Mouse (Mus musculus) neutrophil, adult 59 days (primary cell): ENCODE data around the gene Gm20388. TPM values are rescaled to one million over a fixed set of nuclear protein-coding genes. Genes with fewer than 3 reads are reported as not detected.

Experiments
- total RNA-seq, 2 experiments: library from RNA; stranded (reverse); gene quantifications; 1 replicate in 1 of 2; 2 replicates in 1 of 2; pipeline ENCODE4 v1.2.4; 2023

Gm20388 gene
- 10 to 100 TPM in 1 of 2 experiments, 1 to 10 TPM in 1; 8.0 to 10.5 TPM for total RNA-seq

DNA sequence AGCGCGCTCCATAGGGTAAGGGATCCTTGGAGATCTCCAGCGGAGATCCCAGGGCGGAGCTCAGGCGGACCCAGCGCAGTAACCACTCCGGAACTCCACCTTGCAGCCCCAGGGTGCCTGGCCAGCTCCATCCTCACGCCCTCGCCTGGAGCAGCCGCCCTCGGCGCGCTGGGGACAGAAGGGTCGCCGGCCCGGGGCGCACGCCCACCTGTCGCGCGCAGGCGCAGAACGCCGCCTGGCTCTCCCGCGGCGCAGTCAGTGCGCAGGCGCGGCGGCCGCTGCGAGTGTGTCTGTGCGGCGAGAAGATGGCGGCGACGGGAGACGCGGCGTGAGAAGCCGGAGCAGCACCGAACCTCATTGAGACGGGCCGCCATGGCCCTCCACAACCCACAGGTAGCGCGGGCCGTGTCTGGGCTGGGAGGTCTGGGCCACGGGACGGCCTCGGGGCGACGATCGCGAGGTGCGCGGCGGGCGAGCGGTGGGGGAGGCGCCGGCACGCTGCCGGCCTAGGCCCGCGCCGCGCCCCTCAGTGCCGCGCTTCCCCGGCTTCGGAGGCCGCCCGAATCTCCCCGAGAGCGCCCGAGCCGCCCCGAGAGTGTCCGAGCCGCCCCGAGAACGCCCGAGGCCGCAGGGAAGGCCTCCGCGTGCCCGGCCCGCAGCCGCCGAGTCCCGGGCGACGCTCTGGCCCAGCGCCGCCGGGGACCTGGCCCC is at the start of gene Gm20388:
Gene Gm20388, plus strand, starts transcription at position 295 of the 711 bp plus-strand sequence.

GRCm38 (mm10) chr8:119861706-119862389 is 48.8 kb upstream of the Gm20388 start, which contains the start of gene Klhl36:
Gene Klhl36 (plus strand): TSS chr8:119862266.

GRCm38 (mm10) chr8:119909944-119910546 is 596 bp upstream of the Gm20388 start, which contains the start of gene Usp10:
Gene Usp10 (plus strand): TSS chr8:119910360.

GRCm38 (mm10) chr8:119992249-119992648 is 81.6 kb downstream of the Gm20388 start, which contains the start of gene Crispld2:
Gene Crispld2 (plus strand): TSS chr8:119992438.

DNA sequence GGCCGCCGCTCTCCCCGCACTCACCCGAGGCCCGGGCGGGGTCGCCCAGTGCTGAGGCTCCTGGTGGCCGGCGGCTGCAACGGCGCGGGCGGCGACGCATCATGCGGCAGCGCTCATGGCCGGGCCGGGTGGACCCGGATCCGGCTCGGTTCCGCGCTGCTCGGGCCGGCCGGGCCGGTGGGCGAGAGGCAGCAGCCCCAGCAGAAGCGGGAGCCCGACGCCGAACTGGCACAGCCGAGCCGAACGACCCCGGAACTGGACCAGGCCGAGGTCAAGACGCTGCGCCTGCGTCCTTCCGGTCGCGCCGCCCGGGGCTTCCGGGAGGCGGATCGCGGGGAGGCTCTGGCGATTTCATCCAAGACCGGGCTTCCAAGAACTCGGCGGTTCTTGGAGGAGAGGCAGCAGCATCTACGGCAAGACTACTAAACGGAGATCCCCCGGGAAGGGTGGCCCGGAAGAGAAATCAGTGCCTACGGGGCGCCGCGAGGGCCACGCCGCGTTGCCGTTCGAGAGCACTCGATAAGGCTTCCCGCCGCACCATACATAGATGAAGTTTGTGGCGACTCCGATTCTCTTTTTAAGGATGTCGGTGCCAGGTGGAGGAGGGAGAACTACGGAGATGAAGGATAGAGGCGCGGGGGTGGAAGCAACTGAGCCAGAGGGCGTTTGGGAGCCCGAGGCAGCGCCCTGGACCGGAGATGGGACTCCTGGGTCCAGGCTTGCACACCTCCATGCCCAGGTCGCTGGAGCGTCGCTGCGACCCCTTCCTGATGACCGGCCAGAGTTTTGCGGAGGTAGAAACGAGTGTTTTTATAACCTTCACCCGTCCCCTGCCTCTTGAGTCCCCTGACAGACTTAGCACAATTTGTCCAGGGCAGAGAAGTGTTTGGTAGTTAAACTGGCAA is 190.7 kb downstream of the Gm20388 start, which contains the start of gene Zdhhc7:
Gene Zdhhc7, minus strand, starts transcription at position 415 of the 905 bp plus-strand sequence.

DNA sequence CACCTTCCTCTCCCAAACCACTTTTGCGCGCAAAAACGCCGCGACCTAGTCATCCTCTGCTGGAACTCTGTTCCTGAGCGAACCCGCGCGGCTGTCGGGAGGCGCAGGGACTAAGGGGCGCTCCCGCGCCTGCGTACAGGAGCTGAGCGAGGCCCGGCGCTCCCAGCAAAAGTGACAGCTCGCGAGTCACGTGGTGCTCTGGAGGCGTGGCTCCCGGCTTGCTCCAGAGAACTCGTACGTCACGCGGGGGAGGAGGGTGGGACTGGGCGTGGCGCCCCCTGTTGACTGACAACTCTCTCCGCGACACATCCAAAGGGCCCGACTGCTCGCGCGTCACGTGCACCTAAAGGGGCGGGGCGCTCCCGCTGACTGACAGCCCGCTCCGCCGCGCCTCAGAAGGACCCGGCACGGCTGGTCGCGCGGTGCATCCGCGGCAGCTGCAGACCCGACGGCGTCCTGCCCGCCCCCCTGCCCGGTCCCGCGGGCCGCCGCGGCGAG is 203.2 kb downstream of the Gm20388 start, which contains the start of gene 6430548M08Rik:
Gene 6430548M08Rik, plus strand, starts transcription at position 395 of the 498 bp plus-strand sequence.

GRCm38 (mm10) chr8:120177318-120178123 is 266.9 kb downstream of the Gm20388 start, which contains the start of gene Fam92b:
Gene Fam92b (minus strand): TSS chr8:120177466.

DNA sequence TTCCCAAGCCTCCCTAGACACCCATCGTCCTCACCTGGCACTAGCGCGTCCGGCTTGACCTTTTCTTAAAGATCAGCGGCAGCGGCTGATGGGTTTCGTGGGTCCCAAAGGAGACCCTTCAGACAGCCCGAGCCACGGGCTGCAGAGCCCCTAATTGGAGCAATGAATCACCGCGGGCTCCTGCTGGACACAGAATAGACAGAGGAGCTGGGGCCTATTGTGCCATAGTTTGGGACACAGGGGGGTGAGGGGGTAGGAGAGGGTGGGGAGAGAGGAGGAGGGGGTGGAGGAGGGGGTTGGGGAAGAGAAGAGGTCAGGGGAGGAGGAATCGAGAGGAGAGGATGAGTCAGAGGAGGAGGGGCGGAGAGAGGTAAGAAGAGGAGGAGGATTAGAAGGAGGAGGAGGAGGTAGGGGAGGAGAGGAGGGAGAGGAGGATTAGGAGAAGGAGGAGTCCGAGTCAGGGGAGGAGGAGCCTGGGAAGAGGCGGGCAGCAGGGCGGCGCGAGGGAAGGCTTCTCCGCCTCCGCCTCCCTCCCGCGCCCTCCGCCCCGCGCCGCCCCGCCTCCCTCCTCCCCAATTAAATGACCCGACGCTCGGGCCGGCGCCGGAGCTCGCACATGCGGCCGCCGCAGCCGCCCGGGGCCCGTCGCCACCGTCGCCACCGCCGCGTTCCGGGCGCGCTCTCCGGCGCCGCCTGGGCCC is 317.4 kb downstream of the Gm20388 start, which contains the start of gene Gse1:
Gene Gse1, plus strand, starts transcription at position 566 of the 701 bp plus-strand sequence.

GRCm38 (mm10) chr8:120588908-120589771 is 678.5 kb downstream of the Gm20388 start, which contains the start of gene Gins2:
Gene Gins2 (minus strand): TSS chr8:120589304.

DNA sequence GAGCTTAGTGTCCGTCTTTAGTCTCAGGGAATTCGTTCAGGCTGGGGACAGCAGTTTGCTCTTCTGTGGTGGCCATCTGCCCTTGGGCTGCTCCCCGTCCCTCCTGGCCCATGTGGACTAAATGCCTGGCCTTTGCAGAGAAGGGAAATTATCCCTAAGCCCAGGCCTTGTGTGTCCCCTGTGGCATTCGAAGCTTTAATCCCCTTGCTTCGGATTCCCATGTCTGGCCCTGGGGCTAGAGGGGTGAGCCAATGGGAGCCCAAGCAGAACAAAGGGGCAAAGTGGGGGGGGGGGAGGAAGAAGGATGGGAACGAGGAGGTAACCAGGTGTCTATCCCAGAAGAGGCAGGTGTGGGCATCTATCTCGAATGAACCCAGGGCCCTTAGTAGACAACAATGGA is 736.9 kb downstream of the Gm20388 start, which contains the start of gene 1190005I06Rik:
Gene 1190005I06Rik, minus strand, starts transcription at position 101 of the 400 bp plus-strand sequence.

DNA sequence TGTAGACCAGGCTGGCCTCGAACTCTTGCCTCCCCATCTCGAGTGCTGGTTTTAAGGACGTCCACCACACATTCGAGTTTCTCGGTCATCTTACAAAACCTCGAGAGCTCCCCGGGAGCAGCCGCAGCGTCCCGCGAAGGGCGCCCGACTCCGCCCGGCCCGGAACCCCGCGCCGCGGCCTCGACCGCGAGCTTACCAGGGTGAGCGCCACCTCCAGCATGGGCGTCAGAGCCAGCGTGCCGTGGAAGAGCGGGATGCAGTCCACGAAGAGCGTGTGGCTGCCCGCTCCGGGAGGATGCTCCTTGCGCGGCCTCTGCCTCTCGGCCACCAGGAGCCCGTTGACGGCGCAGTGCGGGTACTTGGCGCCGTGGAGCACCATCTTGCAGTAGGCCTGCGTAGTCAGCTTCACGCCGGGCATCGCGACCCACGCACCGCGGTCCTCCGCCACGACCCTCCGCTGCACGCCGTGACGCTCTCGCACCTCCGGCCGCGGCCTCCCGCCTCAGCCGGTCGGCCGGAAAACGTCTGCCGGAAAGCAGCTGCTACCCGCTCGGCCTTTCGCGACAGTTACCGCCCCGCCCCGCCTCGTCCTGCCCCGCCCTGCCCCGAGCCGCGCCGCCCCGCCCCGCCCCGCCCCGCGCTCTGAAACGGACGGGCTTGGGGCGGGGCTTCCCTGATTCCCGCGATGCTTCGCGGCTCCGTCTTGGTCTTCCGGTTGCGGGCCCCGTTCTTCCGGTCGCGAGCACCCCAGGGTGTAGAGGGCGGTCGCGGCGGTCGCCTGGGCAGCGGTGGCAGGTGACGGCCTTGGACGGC is 757.1 kb downstream of the Gm20388 start, which contains the start of the genes Gm27021 and Cox4i1:
Gene Gm27021, minus strand, starts transcription at position 519 of the 813 bp plus-strand sequence.
Gene Cox4i1, plus strand, starts transcription at position 662 of the 813 bp plus-strand sequence.

GRCm38 (mm10) chr8:120668374-120668905 is 757.8 kb downstream of the Gm20388 start, which contains the start of gene Emc8:
Gene Emc8 (minus strand): TSS chr8:120668573.

GRCm38 (mm10) chr8:120735770-120736481 is 825.3 kb downstream of the Gm20388 start, which contains the start of gene Irf8:
Gene Irf8 (plus strand): TSS chr8:120736358.

DNA sequence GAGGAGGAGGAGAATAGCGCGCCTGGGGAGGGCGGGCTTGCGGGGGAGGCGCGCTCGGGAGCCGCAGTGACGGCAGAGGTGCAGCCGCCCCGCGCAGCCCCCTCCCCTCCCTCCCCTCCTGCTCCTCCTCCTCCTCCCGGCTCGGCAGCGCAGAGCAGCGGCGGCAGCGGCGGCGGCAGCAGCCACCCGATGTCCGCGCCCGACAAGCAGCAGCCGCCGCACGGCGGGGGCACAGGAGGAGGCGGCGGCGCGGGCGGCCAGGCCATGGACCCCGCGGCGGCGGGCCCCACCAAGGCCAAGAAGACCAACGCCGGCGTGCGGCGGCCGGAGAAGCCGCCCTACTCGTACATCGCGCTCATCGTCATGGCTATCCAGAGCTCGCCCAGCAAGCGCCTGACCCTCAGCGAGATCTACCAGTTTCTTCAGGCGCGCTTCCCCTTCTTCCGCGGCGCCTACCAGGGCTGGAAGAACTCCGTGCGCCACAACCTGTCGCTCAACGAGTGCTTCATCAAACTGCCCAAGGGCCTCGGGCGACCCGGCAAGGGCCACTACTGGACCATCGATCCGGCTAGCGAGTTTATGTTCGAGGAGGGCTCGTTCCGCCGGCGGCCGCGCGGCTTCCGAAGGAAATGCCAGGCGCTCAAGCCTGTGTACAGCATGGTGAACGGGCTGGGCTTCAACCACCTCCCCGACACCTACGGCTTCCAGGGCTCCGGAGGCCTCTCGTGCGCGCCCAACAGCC is 1173.7 kb downstream of the Gm20388 start, which contains the start of gene Foxf1:
Gene Foxf1, plus strand, starts transcription at position 177 of the 742 bp plus-strand sequence.

GRCm38 (mm10) chr8:121107668-121108656 is 1197.3 kb downstream of the Gm20388 start, which contains the start of gene Mthfsd:
Gene Mthfsd (minus strand): TSS chr8:121108392.

